Mouse (Mus musculus) CH12.LX (cell line): Measurements from ENCODE around the gene Ankrd28.

Experiments used
- EP300 ChIP-seq: IDR thresholded peaks from 2 replicates; pipeline ENCODE4 v1.6.1; 2011; ENCODE audit warnings: low read length, improper control_type of control experiment
- POLR2A ChIP-seq: IDR thresholded peaks from 2 replicates; pipeline ENCODE4 v1.6.1; 2011; ENCODE audit warnings: low read depth, mild to moderate bottlenecking, improper control_type of control experiment, low read length
- RCOR1 ChIP-seq: conservative IDR thresholded peaks from 2 replicates; pipeline ENCODE4 v1.6.1; 2012; ENCODE audit warnings: low read depth, mild to moderate bottlenecking, inconsistent platforms, low read length, improper control_type of control experiment
- ZMIZ1 ChIP-seq: IDR thresholded peaks from 2 replicates; pipeline ENCODE4 v1.6.1; 2012; ENCODE audit warnings: low read depth, mild to moderate bottlenecking, inconsistent platforms, low read length, improper control_type of control experiment

DNA sequence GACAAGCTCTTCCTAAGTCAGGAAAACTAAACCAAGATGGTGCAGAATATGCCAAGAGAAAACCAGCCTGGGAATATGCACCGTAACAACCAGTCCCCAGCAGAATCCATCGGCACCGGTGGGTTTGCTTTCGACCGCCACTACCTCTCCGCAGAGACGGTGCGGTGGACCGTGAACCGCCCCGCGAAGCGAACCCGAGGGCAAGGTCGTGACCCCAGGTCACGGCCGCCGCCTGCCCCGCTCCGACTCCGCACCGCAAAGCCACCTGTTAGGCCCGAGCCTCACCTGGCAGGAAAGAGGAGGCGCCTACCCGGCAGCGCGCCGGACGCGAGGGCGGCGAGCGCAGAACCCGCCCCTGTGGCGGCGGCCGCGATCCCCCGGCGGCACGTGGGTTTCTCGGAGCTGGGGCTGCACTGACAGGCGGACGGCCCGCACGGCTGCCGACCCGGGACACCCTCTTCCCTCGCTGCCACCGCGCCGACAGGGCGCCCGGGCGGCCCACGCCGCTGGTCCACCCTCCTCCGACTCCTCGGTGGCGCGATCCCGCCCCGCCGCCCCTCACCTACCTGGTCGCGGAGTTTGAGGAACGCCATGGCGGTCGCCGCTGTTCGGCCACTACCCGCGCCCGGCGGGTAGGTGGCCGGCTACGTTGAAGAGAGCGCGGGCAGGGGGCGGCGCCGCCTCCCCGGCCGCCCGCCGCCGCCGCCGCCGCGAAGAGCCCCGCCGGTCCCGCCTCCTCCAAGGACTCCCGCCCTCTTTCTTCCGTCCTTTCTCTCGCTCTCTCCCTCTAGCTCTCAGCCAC, 489 bp downstream of the Ankrd28 start:
- TF ChIP-seq ZMIZ1, result no peak
- TF ChIP-seq POLR2A, result no peak
- no peak for TF ChIP-seq EP300
- TF ChIP-seq RCOR1, result no peak; the same call in 1 of the 2 replicates
